Mouse (Mus musculus): ENCODE data around the gene Elovl3.

GRCm38 (mm10) chr19:46177046-46177445 lies 45.3 kb downstream of the Elovl3 start:
- no peak for TF ChIP-seq CTCF (IDR thresholded peaks at IDR 0.05)
- TF ChIP-seq EP300 (IDR thresholded peaks at IDR 0.05; ENCODE audit: insufficient read depth, low read depth, low read length) = no peak
